Comparison of ENCODE assay signal across 9 mouse cellular contexts in the genomic region with DNA sequence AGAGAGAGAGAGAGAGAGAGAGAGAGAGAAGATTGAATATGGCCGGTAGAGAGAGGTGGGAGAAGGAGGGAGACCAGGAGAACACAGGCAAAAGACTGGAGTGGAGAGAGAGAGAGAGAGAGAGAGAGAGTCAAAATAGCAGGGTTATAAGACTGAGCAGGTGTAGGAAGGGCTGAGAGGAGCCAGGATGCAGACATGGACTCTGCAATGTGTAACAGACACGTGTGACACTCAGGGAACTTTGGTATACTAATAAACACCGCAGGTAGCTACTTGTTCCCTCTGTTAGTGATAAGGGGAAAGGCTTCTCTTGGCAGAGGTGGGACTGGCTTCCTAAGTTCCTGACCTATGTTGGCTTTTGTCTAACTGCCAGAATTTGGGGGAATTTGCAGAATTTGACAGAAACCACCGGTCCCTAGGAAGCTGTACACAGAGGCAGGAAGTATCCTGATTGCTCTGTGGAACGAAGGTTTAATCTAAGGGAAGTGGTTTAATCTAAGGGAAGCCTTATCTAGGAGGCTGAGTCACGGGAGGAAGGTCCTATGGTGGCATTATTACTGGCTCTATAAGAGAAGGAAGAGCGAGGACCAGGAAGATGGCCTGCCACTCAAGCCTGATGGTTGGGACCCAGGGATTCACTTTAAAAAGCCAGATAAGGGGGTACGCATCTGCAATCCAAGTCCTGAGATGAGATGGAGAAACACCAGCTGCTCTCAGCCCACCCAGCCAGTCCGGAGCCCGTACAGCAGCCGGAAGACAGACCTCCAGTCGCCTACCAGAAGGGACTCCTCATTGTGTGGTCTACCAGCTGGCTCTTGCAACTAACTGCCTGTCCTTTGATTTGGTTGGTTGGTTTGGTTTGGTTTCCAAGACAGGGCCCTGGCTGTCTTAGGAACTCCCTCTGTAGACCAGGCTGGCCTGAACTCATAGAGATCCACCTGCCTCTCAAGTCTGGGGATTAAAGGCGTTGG. TPM values are rescaled to one million over a fixed set of nuclear protein-coding genes. Genes with fewer than 3 reads are reported as not detected.
DNase-seq lines count a peak whose midpoint lies in the region; ATAC-seq and TF ChIP-seq lines count a peak whose summit lies in the region.
"Had no signal": no experiment of that assay in that cellular context is flagged by ENCODE, and none has a peak within 500 bp of the region (broad histone marks: within the 10 kb centered on the region; RNA-seq: fewer than 3 reads in every experiment).

No protein-coding gene starts in this region.

- ATAC-seq in forebrain, embryonic 16.5 days, result 0 out of 2 replicates have a peak, but pooled peaks have one; percentile 2
- peak; percentile 41; the same call in 1 of the 2 replicates for ATAC-seq in kidney, embryonic 14.5 days (ENCODE audit: low FRiP score, low TSS enrichment)
- no peak for ATAC-seq in midbrain, embryonic 14.5 days (ENCODE audit: low FRiP score, low TSS enrichment)
- no peak for ATAC-seq in monocyte, adult 5-6 weeks (replicated peaks; ENCODE audit: insufficient number of reproducible peaks, low FRiP score, low TSS enrichment, poor library complexity, severe bottlenecking)

- H3K36me3 ChIP-seq in heart, adult 2 months (ENCODE audit: control insufficient read depth, insufficient read depth, low read length), result no peaks in the 10 kb centered on the region
- H3K36me3 ChIP-seq in forebrain, embryonic 16.5 days (ENCODE audit: control insufficient read depth, insufficient read depth), result no peaks in the 10 kb centered on the region
- no peaks in the 10 kb centered on the region for H3K36me3 ChIP-seq in kidney, embryonic 14.5 days (ENCODE audit: control insufficient read depth, insufficient read depth, low read length)
- no peaks in the 10 kb centered on the region for H3K36me3 ChIP-seq in midbrain, embryonic 14.5 days (ENCODE audit: control insufficient read depth, insufficient read depth, low read length)

- H3K9ac ChIP-seq in heart, adult 2 months (ENCODE audit: low read depth, low read length), result peak overlapping the region; percentile 30; the same call in 1 of the 2 replicates
- no peak overlapping the region for H3K9ac ChIP-seq in forebrain, embryonic 16.5 days (replicated peaks; ENCODE audit: low read depth, low read length)
- H3K9ac ChIP-seq in kidney, embryonic 14.5 days (ENCODE audit: low read depth, low read length), result no peak overlapping the region
- H3K9ac ChIP-seq in midbrain, embryonic 14.5 days (replicated peaks; ENCODE audit: low read length), result peak overlapping the region; percentile 58; the same call in 1 of the 2 replicates

- WGBS in heart, adult 2 months, result 31% methylated on average over 13 of the region's 13 CpGs
- WGBS in forebrain, embryonic 16.5 days, result 68% methylated on average over 13 of the region's 13 CpGs
- WGBS in kidney, embryonic 14.5 days, result 63% methylated on average over 13 of the region's 13 CpGs
- whole genome bisulfite sequencing in midbrain, embryonic 14.5 days, result 61% methylated on average over 13 of the region's 13 CpGs

- peak overlapping the region; percentile 62 for H3K4me2 ChIP-seq in forebrain, embryonic 16.5 days (ENCODE audit: low read length)
- H3K4me2 ChIP-seq in kidney, embryonic 14.5 days (replicated peaks; ENCODE audit: low read depth, low read length), result peak overlapping the region; percentile 65
- peak overlapping the region; percentile 74 for H3K4me2 ChIP-seq in midbrain, embryonic 14.5 days (ENCODE audit: low read length)

- H3K79me2 ChIP-seq in heart, adult 2 months (replicated peaks; ENCODE audit: control insufficient read depth, insufficient read depth, low read length), result no peaks in the 10 kb centered on the region

- H3K27ac ChIP-seq in heart, adult 2 months, result peak overlapping the region; percentile 65
- no peak overlapping the region; the same call in 1 of the 2 replicates for H3K27ac ChIP-seq in forebrain, embryonic 16.5 days (ENCODE audit: low read length)
- peak overlapping the region; percentile 48; the same call in 1 of the 2 replicates for H3K27ac ChIP-seq in kidney, embryonic 14.5 days (ENCODE audit: low read depth, low read length)
- peak overlapping the region; percentile 60; the same call in 1 of the 2 replicates for H3K27ac ChIP-seq in midbrain, embryonic 14.5 days (replicated peaks; ENCODE audit: low read depth, low read length)

- H3K27me3 ChIP-seq in heart, adult 2 months (ENCODE audit: control insufficient read depth, insufficient read depth, low read length), result no peaks in the 10 kb centered on the region
- no peaks in the 10 kb centered on the region for H3K27me3 ChIP-seq in forebrain, embryonic 16.5 days (replicated peaks; ENCODE audit: control insufficient read depth, insufficient read depth, low read length)
- no peaks in the 10 kb centered on the region for H3K27me3 ChIP-seq in kidney, embryonic 14.5 days (ENCODE audit: control insufficient read depth, insufficient read depth, low read length)
- H3K27me3 ChIP-seq in midbrain, embryonic 14.5 days (ENCODE audit: control insufficient read depth, insufficient read depth, low read length), result no peaks in the 10 kb centered on the region

- no peak for TF ChIP-seq POLR2A in heart, adult 2 months (IDR thresholded peaks at IDR 0.05; ENCODE audit: insufficient read depth, low read depth, low read length)

- no peak for DNase-seq in heart, adult 2 months
- DNase-seq in heart, adult 9 months (ENCODE audit: low spot score in 2 of 2), result no peak
- DNase-seq in midbrain, embryonic 14.5 days, result no peak
- DNase-seq in cerebellum, adult 9-10 months, result no peak
- no peak for DNase-seq in layer of hippocampus, postnatal 36 days

- H3K9me3 ChIP-seq in forebrain, embryonic 16.5 days (ENCODE audit: control insufficient read depth, low read length), result no peaks in the 10 kb centered on the region
- H3K9me3 ChIP-seq in kidney, embryonic 14.5 days (ENCODE audit: control insufficient read depth, low read length), result no peaks in the 10 kb centered on the region
- H3K9me3 ChIP-seq in midbrain, embryonic 14.5 days (ENCODE audit: control insufficient read depth, low read length), result no peaks in the 10 kb centered on the region

- no peak for TF ChIP-seq EP300 in heart, adult 2 months (IDR thresholded peaks at IDR 0.05; ENCODE audit: insufficient read depth, low read depth, low read length)

- H3K4me1 ChIP-seq in heart, adult 2 months (ENCODE audit: control insufficient read depth, insufficient read depth, low read length), result peaks cover 9% of the 10 kb centered on the region
- H3K4me1 ChIP-seq in forebrain, embryonic 16.5 days (replicated peaks; ENCODE audit: control insufficient read depth, insufficient read depth, low read length), result peaks cover 15% of the 10 kb centered on the region
- H3K4me1 ChIP-seq in kidney, embryonic 14.5 days (ENCODE audit: control insufficient read depth, insufficient read depth, low read length), result peaks cover 8% of the 10 kb centered on the region; the same call in 1 of the 2 replicates
- H3K4me1 ChIP-seq in midbrain, embryonic 14.5 days (ENCODE audit: control insufficient read depth, insufficient read depth, low read length), result 0 out of 2 replicates have a peak, but pooled peaks cover 5% of the 10 kb centered on the region

- no peak overlapping the region; the same call in 1 of the 2 replicates for H3K4me3 ChIP-seq in heart, adult 2 months
- no peak overlapping the region; the same call in 1 of the 2 replicates for H3K4me3 ChIP-seq in forebrain, embryonic 16.5 days (replicated peaks; ENCODE audit: low read length)
- H3K4me3 ChIP-seq in kidney, embryonic 14.5 days (ENCODE audit: low read length), result no peak overlapping the region
- peak overlapping the region; percentile 46 for H3K4me3 ChIP-seq in midbrain, embryonic 14.5 days (replicated peaks; ENCODE audit: low read depth, low read length)

- no peak for TF ChIP-seq CTCF in heart, adult 2 months (IDR thresholded peaks at IDR 0.05)

- intact Hi-C loops in heart, adult 2 months (cut with DNase I), result loop anchor here (1.0 kb wide), 1 partner anchor 48 kb away; no protein-coding TSS in a partner anchor

RNA-seq across cellular contexts. Expression of a gene that starts 27.3 kb away (rescaled TPM):
- not detected for total RNA-seq in heart, adult 2 months (2021)
- not detected in 2 replicates for polyA plus RNA-seq in heart, adult 2 months (2012; rRNA removed)
- not detected in 2 replicates for polyA plus RNA-seq in forebrain, embryonic 16.5 days (2015; fragmentation: Nextera tagmentation; extraction: Ambion mirVana)
- polyA plus RNA-seq in kidney, embryonic 14.5 days (2014; fragmentation: Nextera tagmentation; extraction: Ambion mirVana), result 4.2 and 5.1 TPM in 2 replicates
- polyA plus RNA-seq in midbrain, embryonic 14.5 days (2014; fragmentation: Nextera tagmentation; extraction: Ambion mirVana), result not detected in 2 replicates
- total RNA-seq in layer of hippocampus, postnatal 36 days (2021), result not detected
- total RNA-seq in monocyte, adult 5-6 weeks (2017), result not detected in 3 replicates

RNA-seq across cellular contexts. Expression of a gene that starts 29.8 kb away (rescaled TPM):
- total RNA-seq in heart, adult 2 months (2021), result 10 to 100 TPM; 80.3 to 84.6 TPM
- 160 and 184 TPM in 2 replicates for polyA plus RNA-seq in heart, adult 2 months (2012; rRNA removed)
- polyA plus RNA-seq in forebrain, embryonic 16.5 days (2015; fragmentation: Nextera tagmentation; extraction: Ambion mirVana), result 79.7 and 85.1 TPM in 2 replicates
- polyA plus RNA-seq in kidney, embryonic 14.5 days (2014; fragmentation: Nextera tagmentation; extraction: Ambion mirVana), result 61.4 and 83.5 TPM in 2 replicates
- polyA plus RNA-seq in midbrain, embryonic 14.5 days (2014; fragmentation: Nextera tagmentation; extraction: Ambion mirVana), result 21.2 and 33.2 TPM in 2 replicates
- total RNA-seq in layer of hippocampus, postnatal 36 days (2021), result 10 to 100 TPM; 20.8 to 21.5 TPM
- 34.4 to 64.6 TPM (median 37.8 TPM) in 3 replicates for total RNA-seq in monocyte, adult 5-6 weeks (2017)

RNA-seq across cellular contexts. Expression of a gene that starts 30.0 kb away (rescaled TPM):
- total RNA-seq in heart, adult 2 months (2021), result under 1 TPM in 1 of 2 experiments, not detected in 1; 0.59 TPM
- not detected in 2 replicates for polyA plus RNA-seq in heart, adult 2 months (2012; rRNA removed)
- 0.85 and 1.5 TPM in 2 replicates for polyA plus RNA-seq in forebrain, embryonic 16.5 days (2015; fragmentation: Nextera tagmentation; extraction: Ambion mirVana)
- 0.10 TPM in 1 of 2 replicates, not detected in the other for polyA plus RNA-seq in kidney, embryonic 14.5 days (2014; fragmentation: Nextera tagmentation; extraction: Ambion mirVana)
- 0.08 and 2.4 TPM in 2 replicates for polyA plus RNA-seq in midbrain, embryonic 14.5 days (2014; fragmentation: Nextera tagmentation; extraction: Ambion mirVana)
- total RNA-seq in layer of hippocampus, postnatal 36 days (2021), result 1 to 10 TPM in 1 of 2 experiments, under 1 TPM in 1; 0.22 to 1.4 TPM
- 0.68 TPM in 1 of 3 replicates, not detected in the others for total RNA-seq in monocyte, adult 5-6 weeks (2017)
- polyA plus RNA-seq: erythroblast, embryonic 14.5 days had no signal

RNA-seq across cellular contexts. Expression of a gene that starts 56.1 kb away (rescaled TPM):
- 1,000 to 10,000 TPM; 1,183 to 1,319 TPM for total RNA-seq in heart, adult 2 months (2021)
- 464 and 736 TPM in 2 replicates for polyA plus RNA-seq in heart, adult 2 months (2012; rRNA removed)
- 1,528 and 1,563 TPM in 2 replicates for polyA plus RNA-seq in forebrain, embryonic 16.5 days (2015; fragmentation: Nextera tagmentation; extraction: Ambion mirVana)
- polyA plus RNA-seq in kidney, embryonic 14.5 days (2014; fragmentation: Nextera tagmentation; extraction: Ambion mirVana), result 1,653 and 1,961 TPM in 2 replicates
- polyA plus RNA-seq in midbrain, embryonic 14.5 days (2014; fragmentation: Nextera tagmentation; extraction: Ambion mirVana), result 1,248 and 1,388 TPM in 2 replicates
- total RNA-seq in layer of hippocampus, postnatal 36 days (2021), result 1,000 to 10,000 TPM; 1,811 to 1,865 TPM
- total RNA-seq in monocyte, adult 5-6 weeks (2017), result 826 to 1,618 TPM (median 1,101 TPM) in 3 replicates

RNA-seq across cellular contexts. Expression of a gene that starts 57.0 kb away (rescaled TPM):
- total RNA-seq in heart, adult 2 months (2021), result 100 to 1,000 TPM; 149 to 161 TPM
- polyA plus RNA-seq in heart, adult 2 months (2012; rRNA removed), result 133 and 170 TPM in 2 replicates
- 93.4 and 112 TPM in 2 replicates for polyA plus RNA-seq in forebrain, embryonic 16.5 days (2015; fragmentation: Nextera tagmentation; extraction: Ambion mirVana)
- polyA plus RNA-seq in kidney, embryonic 14.5 days (2014; fragmentation: Nextera tagmentation; extraction: Ambion mirVana), result 154 and 192 TPM in 2 replicates
- polyA plus RNA-seq in midbrain, embryonic 14.5 days (2014; fragmentation: Nextera tagmentation; extraction: Ambion mirVana), result 110 and 139 TPM in 2 replicates
- total RNA-seq in layer of hippocampus, postnatal 36 days (2021), result 10 to 100 TPM; 39.5 to 43.9 TPM
- total RNA-seq in monocyte, adult 5-6 weeks (2017), result 7.8 to 26.8 TPM (median 18.1 TPM) in 3 replicates

Comparison
In these comparisons a context has a peak if more than half of its experiments do, and no peak if none do; other contexts are left out.
1. H3K9ac ChIP-seq: peak in heart, adult 2 months (single experiment) and midbrain, embryonic 14.5 days (single experiment); none in forebrain, embryonic 16.5 days (single experiment) and kidney, embryonic 14.5 days (single experiment).
2. ATAC-seq: peak in forebrain, embryonic 16.5 days (single experiment) and kidney, embryonic 14.5 days (single experiment); none in midbrain, embryonic 14.5 days (single experiment) and monocyte, adult 5-6 weeks (single experiment).
3. Peak in every context shown above with its lines, with median percentiles within 50 percentile points of each other: H3K4me2 ChIP-seq.